32 mouse cellular contexts compared by ENCODE assay signal in genomic region chr2:105131811-105132100, GRCm38 (mm10). TPM values are rescaled to one million over a fixed set of nuclear protein-coding genes. Genes with fewer than 3 reads are reported as not detected.
A peak's percentile ranks its signal among the peaks of the same experiment; 100 is the strongest.
DNase-seq lines count a peak whose midpoint lies in the region; ATAC-seq and TF ChIP-seq lines count a peak whose summit lies in the region.
"Had no signal": no experiment of that assay in that cellular context is flagged by ENCODE, and none has a peak within 500 bp of the region (broad histone marks: within the 10 kb centered on the region; RNA-seq: fewer than 3 reads in every experiment).

No protein-coding gene starts in this region.

- no peak overlapping the region for H3K27ac ChIP-seq in heart, embryonic 12.5 days (ENCODE audit: poor library complexity, severe bottlenecking)
- H3K27ac ChIP-seq in kidney, embryonic 15.5 days = peak overlapping the region; percentile 84
- no peak overlapping the region for H3K27ac ChIP-seq in stomach, embryonic 14.5 days (ENCODE audit: low read length)
- no peak overlapping the region for H3K27ac ChIP-seq in stomach, postnatal 0 days (replicated peaks)
- H3K27ac ChIP-seq: forebrain, embryonic 15.5 days; hindbrain, embryonic 15.5 days; limb, embryonic 12.5 days; liver, embryonic 12.5 days; midbrain, embryonic 13.5 days; stomach, embryonic 15.5 days had no signal

- peaks cover 42% of the 10 kb centered on the region for H3K4me1 ChIP-seq in heart, embryonic 12.5 days (replicated peaks)
- H3K4me1 ChIP-seq in kidney, embryonic 15.5 days = peaks cover 74% of the 10 kb centered on the region
- H3K4me1 ChIP-seq in stomach, embryonic 14.5 days (ENCODE audit: control insufficient read depth, insufficient read depth, low read length) = 0 out of 2 replicates have a peak, but pooled peaks cover 5% of the 10 kb centered on the region
- no peaks in the 10 kb centered on the region for H3K4me1 ChIP-seq in stomach, postnatal 0 days (replicated peaks; ENCODE audit: control insufficient read depth, insufficient read depth)

- no peak for DNase-seq in heart, adult 9 months (ENCODE audit: low spot score in 2 of 2)
- no peak for DNase-seq in kidney, postnatal 10 days
- no peak for DNase-seq in stomach, postnatal 0 days (ENCODE audit: low spot score)
- DNase-seq: adrenal gland, postnatal 25 days; cerebellum, adult 8-10 months; cerebellum, postnatal 36 days; heart, postnatal 14 days; lung, adult 2 months; lung, postnatal 14 days; right cerebral cortex, adult 18-20 months; right cerebral cortex, postnatal 4 days had no signal

- no peak for ATAC-seq in heart, embryonic 12.5 days (ENCODE audit: insufficient number of reproducible peaks, low FRiP score)
- no peak for ATAC-seq in kidney, embryonic 15.5 days (replicated peaks; ENCODE audit: low FRiP score)
- no peak for ATAC-seq in stomach, embryonic 14.5 days (ENCODE audit: insufficient number of reproducible peaks, insufficient read depth, low FRiP score, low read depth)
- no peak for ATAC-seq in stomach, postnatal 0 days (ENCODE audit: low FRiP score, low TSS enrichment)
- no peak for ATAC-seq in monocyte, adult 5-6 weeks (replicated peaks; ENCODE audit: insufficient number of reproducible peaks, low FRiP score, low TSS enrichment, poor library complexity, severe bottlenecking)
- ATAC-seq: forebrain, embryonic 15.5 days; liver, embryonic 12.5 days; midbrain, embryonic 13.5 days had no signal

- WGBS in heart, embryonic 12.5 days = 13% methylated on average over 2 of the region's 2 CpGs
- 5% methylated on average over 2 of the region's 2 CpGs for WGBS in kidney, embryonic 15.5 days
- 12% methylated on average over 2 of the region's 2 CpGs for WGBS in stomach, embryonic 14.5 days
- 21% methylated on average over 2 of the region's 2 CpGs for WGBS in stomach, postnatal 0 days

- H3K9me3 ChIP-seq in heart, embryonic 12.5 days (replicated peaks) = no peaks in the 10 kb centered on the region
- H3K9me3 ChIP-seq in kidney, embryonic 15.5 days (replicated peaks) = no peaks in the 10 kb centered on the region
- H3K9me3 ChIP-seq in stomach, embryonic 14.5 days (ENCODE audit: control insufficient read depth, low read depth, low read length) = no peaks in the 10 kb centered on the region
- no peaks in the 10 kb centered on the region for H3K9me3 ChIP-seq in stomach, postnatal 0 days (ENCODE audit: control insufficient read depth, low read length)
- H3K9me3 ChIP-seq: forebrain, embryonic 15.5 days; hindbrain, embryonic 15.5 days; limb, embryonic 12.5 days; liver, embryonic 12.5 days; midbrain, embryonic 13.5 days; stomach, embryonic 15.5 days had no signal

- H3K4me3 ChIP-seq in heart, embryonic 12.5 days = no peak overlapping the region
- H3K4me3 ChIP-seq in kidney, embryonic 15.5 days (replicated peaks) = peak overlapping the region; percentile 76
- H3K4me3 ChIP-seq in stomach, embryonic 14.5 days (ENCODE audit: low read depth, low read length) = no peak overlapping the region
- H3K4me3 ChIP-seq in stomach, postnatal 0 days (ENCODE audit: low read depth, low read length) = no peak overlapping the region
- H3K4me3 ChIP-seq: forebrain, embryonic 15.5 days; hindbrain, embryonic 15.5 days; limb, embryonic 12.5 days; liver, embryonic 12.5 days; midbrain, embryonic 13.5 days; stomach, embryonic 15.5 days had no signal

- H3K4me2 ChIP-seq in heart, embryonic 12.5 days = peak overlapping the region; percentile 39; the same call in 1 of the 2 replicates
- peak overlapping the region; percentile 63 for H3K4me2 ChIP-seq in kidney, embryonic 15.5 days
- H3K4me2 ChIP-seq in stomach, embryonic 14.5 days (replicated peaks; ENCODE audit: low read depth, low read length) = 0 out of 2 replicates have a peak overlapping the region, but pooled peaks have one; percentile 18
- no peak overlapping the region for H3K4me2 ChIP-seq in stomach, postnatal 0 days (replicated peaks; ENCODE audit: low read depth)
- H3K4me2 ChIP-seq: forebrain, embryonic 15.5 days; hindbrain, embryonic 15.5 days; limb, embryonic 12.5 days; midbrain, embryonic 13.5 days; stomach, embryonic 15.5 days had no signal

- no peaks in the 10 kb centered on the region for H3K36me3 ChIP-seq in heart, embryonic 12.5 days
- H3K36me3 ChIP-seq in kidney, embryonic 15.5 days = peaks cover 5% of the 10 kb centered on the region; the same call in 1 of the 2 replicates
- no peaks in the 10 kb centered on the region for H3K36me3 ChIP-seq in stomach, embryonic 14.5 days (ENCODE audit: control insufficient read depth, insufficient read depth, low read length)
- H3K36me3 ChIP-seq in stomach, postnatal 0 days (ENCODE audit: control insufficient read depth, insufficient read depth, low read length) = no peaks in the 10 kb centered on the region
- H3K36me3 ChIP-seq: forebrain, embryonic 15.5 days; hindbrain, embryonic 15.5 days; limb, embryonic 12.5 days; liver, embryonic 12.5 days; midbrain, embryonic 13.5 days; stomach, embryonic 15.5 days had no signal

- no peak for TF ChIP-seq EP300 in stomach, postnatal 0 days (optimal IDR thresholded peaks at IDR 0.05)

- peaks cover 84% of the 10 kb centered on the region for H3K27me3 ChIP-seq in heart, embryonic 12.5 days (replicated peaks)
- H3K27me3 ChIP-seq in kidney, embryonic 15.5 days = peaks cover 85% of the 10 kb centered on the region
- H3K27me3 ChIP-seq in stomach, embryonic 14.5 days (ENCODE audit: control insufficient read depth, insufficient read depth, low read length) = peaks cover 57% of the 10 kb centered on the region
- H3K27me3 ChIP-seq in stomach, postnatal 0 days (ENCODE audit: control insufficient read depth, insufficient read depth, low read length) = peaks cover 50% of the 10 kb centered on the region

- TF ChIP-seq CTCF in stomach, postnatal 0 days (IDR thresholded peaks at IDR 0.05; ENCODE audit: low read depth) = no peak

- no peak overlapping the region for H3K9ac ChIP-seq in heart, embryonic 12.5 days
- H3K9ac ChIP-seq in kidney, embryonic 15.5 days = 0 out of 2 replicates have a peak overlapping the region, but pooled peaks have one; percentile 3
- H3K9ac ChIP-seq in stomach, embryonic 14.5 days (replicated peaks; ENCODE audit: low read depth, low read length) = no peak overlapping the region
- no peak overlapping the region for H3K9ac ChIP-seq in stomach, postnatal 0 days (ENCODE audit: low read length)
- H3K9ac ChIP-seq: forebrain, embryonic 15.5 days; hindbrain, embryonic 15.5 days; limb, embryonic 12.5 days; liver, embryonic 12.5 days; midbrain, embryonic 13.5 days; stomach, embryonic 15.5 days had no signal

RNA-seq across cellular contexts. Expression of gene Wt1, which starts 5.4 kb away (rescaled TPM):
- 29.0 and 30.7 TPM in 2 replicates for polyA plus RNA-seq in heart, embryonic 12.5 days (2016; fragmentation: Nextera tagmentation; extraction: Ambion mirVana)
- polyA plus RNA-seq in kidney, embryonic 15.5 days (2015; fragmentation: Nextera tagmentation; extraction: Ambion mirVana) = 126 and 130 TPM in 2 replicates
- 18.6 and 23.9 TPM in 2 replicates for polyA plus RNA-seq in stomach, embryonic 14.5 days (2014; fragmentation: Nextera tagmentation; extraction: Ambion mirVana)
- polyA plus RNA-seq in stomach, postnatal 0 days (2015; fragmentation: Nextera tagmentation; extraction: Ambion mirVana) = 3.6 and 5.0 TPM in 2 replicates
- 0.53 TPM in 1 of 3 replicates, not detected in the others for total RNA-seq in monocyte, adult 5-6 weeks (2017)
- total RNA-seq: gastrocnemius, adult 8-10 months; megakaryocyte progenitor cell, adult 5-6 weeks had no signal
- polyA plus RNA-seq: forebrain, embryonic 15.5 days had no signal

RNA-seq across cellular contexts. Expression of gene Gm11060, which starts 39.9 kb away (rescaled TPM):
- not detected in 2 replicates for polyA plus RNA-seq in heart, embryonic 12.5 days (2016; fragmentation: Nextera tagmentation; extraction: Ambion mirVana)
- polyA plus RNA-seq in kidney, embryonic 15.5 days (2015; fragmentation: Nextera tagmentation; extraction: Ambion mirVana) = not detected in 2 replicates
- not detected in 2 replicates for polyA plus RNA-seq in stomach, embryonic 14.5 days (2014; fragmentation: Nextera tagmentation; extraction: Ambion mirVana)
- not detected in 2 replicates for polyA plus RNA-seq in stomach, postnatal 0 days (2015; fragmentation: Nextera tagmentation; extraction: Ambion mirVana)
- total RNA-seq in monocyte, adult 5-6 weeks (2017) = not detected in 3 replicates
- total RNA-seq: adrenal gland, postnatal 25 days; ES-E14; gastrocnemius, adult 8-10 months; heart, postnatal 14 days; layer of hippocampus, adult 18-20 months; layer of hippocampus, postnatal 25 days; left cerebral cortex, postnatal 10 days; megakaryocyte progenitor cell, adult 5-6 weeks had no signal
- polyA plus RNA-seq: brain, embryonic 14.5 days; forebrain, embryonic 15.5 days; gonadal fat pad, adult 2 months; hindbrain, embryonic 15.5 days; intestine, embryonic 14.5 days; limb, embryonic 12.5 days; liver, embryonic 12.5 days; lung, adult 2 months; midbrain, embryonic 13.5 days; neural tube, embryonic 14.5 days; stomach, embryonic 15.5 days; urinary bladder, adult 2 months had no signal
